Mouse (Mus musculus) inflammation-experienced regulatory T-cells, adult 16 weeks (primary cell): Measurements from ENCODE around the gene Olfr1196. TPM values are rescaled to one million over a fixed set of nuclear protein-coding genes. Genes with fewer than 3 reads are reported as not detected.

Source experiments
- polyA plus RNA-seq: library from polyadenylated mRNA; unstranded; fragments of 100-300 nt; shearing (Covaris generic); gene quantifications from one replicate; pipeline ENCODE4 v1.2.1, GENCODE M21; 2017

Gene Olfr1196
- polyA plus RNA-seq, result not detected

GRCm38 (mm10) chr2:88704497-88704896 lies at the start of gene Olfr1196:
Gene Olfr1196, minus strand, starts transcription at chr2:88704597.

GRCm38 (mm10) chr2:88751270-88751669 lies 46.9 kb upstream of the Olfr1196 start, which contains the start of gene Olfr1198:
Gene Olfr1198, minus strand, starts transcription at chr2:88751370.

GRCm38 (mm10) chr2:88732266-88732665 lies 27.9 kb upstream of the Olfr1196 start, which contains the start of gene Olfr1197:
Gene Olfr1197, minus strand, starts transcription at chr2:88732366.

GRCm38 (mm10) chr2:88689087-88689486 lies 15.3 kb downstream of the Olfr1196 start, which contains the start of gene Olfr1195:
Gene Olfr1195, minus strand, starts transcription at chr2:88689187.

GRCm38 (mm10) chr2:88675328-88675727 lies 29.1 kb downstream of the Olfr1196 start, which contains the start of gene Olfr1193:
Gene Olfr1193, plus strand, starts transcription at chr2:88675628.

GRCm38 (mm10) chr2:88648209-88648608 lies 56.2 kb downstream of the Olfr1196 start, which contains the start of gene Olfr1192-ps1:
Gene Olfr1192-ps1, plus strand, starts transcription at chr2:88648509.

Other genes starting within 250 kb of the Olfr1196 start
- not detected for gene Olfr1183, start 249.7 kb downstream of the Olfr1196 start, polyA plus RNA-seq
- not detected for gene Olfr1184, start 221.0 kb downstream of the Olfr1196 start, polyA plus RNA-seq
- gene Olfr1185-ps1, start 211.3 kb downstream of the Olfr1196 start, polyA plus RNA-seq, result not detected
- gene Olfr1186, start 186.0 kb downstream of the Olfr1196 start, polyA plus RNA-seq, result not detected
- not detected for gene Olfr1188, start 147.7 kb downstream of the Olfr1196 start, polyA plus RNA-seq
- not detected for gene Olfr1189, start 118.1 kb downstream of the Olfr1196 start, polyA plus RNA-seq
- not detected for gene Olfr1191-ps1, start 64.1 kb downstream of the Olfr1196 start, polyA plus RNA-seq
- not detected for gene Olfr1192-ps1, start 56.1 kb downstream of the Olfr1196 start, polyA plus RNA-seq
- gene Olfr1193, start 29.0 kb downstream of the Olfr1196 start, polyA plus RNA-seq, result not detected
- gene Olfr1195, start 15.4 kb downstream of the Olfr1196 start, polyA plus RNA-seq, result 0.11 TPM
- gene Olfr1197, start 27.8 kb upstream of the Olfr1196 start, polyA plus RNA-seq, result not detected
- gene Olfr1198, start 46.8 kb upstream of the Olfr1196 start, polyA plus RNA-seq, result not detected
- not detected for gene Olfr1199, start 55.9 kb upstream of the Olfr1196 start, polyA plus RNA-seq
- not detected for gene Olfr1200, start 65.9 kb upstream of the Olfr1196 start, polyA plus RNA-seq
- gene Olfr1201, start 88.4 kb upstream of the Olfr1196 start, polyA plus RNA-seq, result not detected
- gene Olfr1202, start 109.9 kb upstream of the Olfr1196 start, polyA plus RNA-seq, result not detected
- not detected for gene Olfr1205, start 125.1 kb upstream of the Olfr1196 start, polyA plus RNA-seq
- not detected for gene Olfr1204, start 144.7 kb upstream of the Olfr1196 start, polyA plus RNA-seq
- gene Olfr1206, start 158.6 kb upstream of the Olfr1196 start, polyA plus RNA-seq, result not detected
- gene Olfr1208, start 197.7 kb upstream of the Olfr1196 start, polyA plus RNA-seq, result not detected
- gene Olfr1209, start 210.6 kb upstream of the Olfr1196 start, polyA plus RNA-seq, result not detected
- not detected for gene Olfr1211, start 233.5 kb upstream of the Olfr1196 start, polyA plus RNA-seq
- not detected for gene Olfr1212, start 249.4 kb upstream of the Olfr1196 start, polyA plus RNA-seq